Mouse (Mus musculus) liver, adult 2 months (tissue): ENCODE measurements around the gene Pgp.

ENCODE experiments used
- CTCF ChIP-seq: fragments of 200-500 bp; IDR thresholded peaks from 2 replicates; pipeline ENCODE4 v1.5.1; 2011; ENCODE audit warnings: low read depth, low read length, control low read depth
- POLR2A ChIP-seq: fragments of 200-500 bp; IDR thresholded peaks from 2 replicates; pipeline ENCODE4 v1.6.1; 2011; ENCODE audit warnings: low read length, control low read depth; ENCODE audit not compliant: insufficient read depth; ENCODE audit errors: extremely low read depth

GRCm38 (mm10) chr17:24502208-24502607, 32.0 kb downstream of the Pgp start:
- TF ChIP-seq CTCF: 0 out of 2 replicates have a peak, but pooled peaks have one; percentile 7
- TF ChIP-seq POLR2A: no peak
